Mouse (Mus musculus) cerebellum, postnatal 36 days (tissue): ENCODE measurements at regions not wholly inside any gene's neighbourhood (a gene's known extent, or its start where the extent isn't known, plus 50 kb on each side); places are given as distances from the start of the nearest gene placed in this dataset.

Experiments
- DNase-seq, 2 experiments: peaks; one replicate each; pipeline ENCODE4 v3.0.0; 2021 to 2022; ENCODE audit warnings: mixed read lengths in 2 of 2

GRCm38 (mm10) chrX:18727940-18728710 lies 266.9 kb upstream of the 4930578C19Rik start:
- DNase-seq = no peak

GRCm38 (mm10) chrX:18687216-18687615 lies 226.0 kb upstream of the 4930578C19Rik start:
- no peak for DNase-seq

- DNase-seq = peak in 1 of 2 experiments; percentile 10
These were observed 206.1 kb upstream of the 4930578C19Rik start for GRCm38 (mm10) chrX:18667251-18667650.

- DNase-seq = no peak
These were observed 201.9 kb upstream of the 4930578C19Rik start for GRCm38 (mm10) chrX:18663101-18663500.

GRCm38 (mm10) chrX:18618581-18618980 lies 157.4 kb upstream of the 4930578C19Rik start:
- no peak for DNase-seq
